Mouse (Mus musculus) hindbrain, embryonic 12.5 days (tissue): Measurements from ENCODE around the gene S100a2. TPM values are rescaled to one million over a fixed set of nuclear protein-coding genes. Genes with fewer than 3 reads are reported as not detected.

Source experiments
- ATAC-seq: fragments of 200-750 bp; cut with Nextera tagmentation; 2 replicates; pipeline ENCODE4 v1.8.0; 2017; ENCODE audit warnings: moderate TSS enrichment; ENCODE audit not compliant: low FRiP score
- H3K27ac ChIP-seq: fragments of 300-500 bp; sonication (generic); 2 replicates; pipeline ENCODE4 v1.5.1; 2016; ENCODE audit warnings: mild to moderate bottlenecking
- H3K27me3 ChIP-seq: fragments of 300-500 bp; sonication (generic); 2 replicates; pipeline ENCODE4 v1.6.1; 2016; ENCODE audit warnings: mild to moderate bottlenecking
- H3K36me3 ChIP-seq: fragments of 300-500 bp; sonication (generic); 2 replicates; pipeline ENCODE4 v1.6.1; 2016; ENCODE audit warnings: mild to moderate bottlenecking
- H3K4me1 ChIP-seq: fragments of 300-500 bp; sonication (generic); 2 replicates; pipeline ENCODE4 v1.6.1; 2016
- H3K4me2 ChIP-seq: fragments of 300-500 bp; sonication (generic); replicated peaks from 2 replicates; pipeline ENCODE4 v1.6.1; 2016; ENCODE audit warnings: mild to moderate bottlenecking
- H3K4me3 ChIP-seq: fragments of 300-500 bp; sonication (generic); 2 replicates; pipeline ENCODE4 v1.5.1; 2016; ENCODE audit warnings: mild to moderate bottlenecking
- H3K9ac ChIP-seq: fragments of 300-500 bp; sonication (generic); 2 replicates; pipeline ENCODE4 v1.6.1; 2016; ENCODE audit warnings: mild to moderate bottlenecking, moderate library complexity
- H3K9me3 ChIP-seq: fragments of 300-500 bp; sonication (generic); replicated peaks from 2 replicates; pipeline ENCODE4 v1.6.1; 2016; ENCODE audit warnings: mild to moderate bottlenecking
- WGBS: fragments of 180-500 bp; shearing (Covaris S2); methylation state at CpG from one replicate; pipeline ENCODE4 v1.1.7; 2016; 5-methylcytosine and 5-hydroxymethylcytosine counted together
- polyA plus RNA-seq: library from polyadenylated mRNA; unstranded; fragments of >200 nt; fragmentation: Nextera tagmentation; extraction: Ambion mirVana; gene quantifications from 2 replicates; pipeline ENCODE4 v1.2.1, GENCODE M21; 2016

Gene S100a2
- polyA plus RNA-seq, 1 experiment from 2014 or later = not detected

DNA sequence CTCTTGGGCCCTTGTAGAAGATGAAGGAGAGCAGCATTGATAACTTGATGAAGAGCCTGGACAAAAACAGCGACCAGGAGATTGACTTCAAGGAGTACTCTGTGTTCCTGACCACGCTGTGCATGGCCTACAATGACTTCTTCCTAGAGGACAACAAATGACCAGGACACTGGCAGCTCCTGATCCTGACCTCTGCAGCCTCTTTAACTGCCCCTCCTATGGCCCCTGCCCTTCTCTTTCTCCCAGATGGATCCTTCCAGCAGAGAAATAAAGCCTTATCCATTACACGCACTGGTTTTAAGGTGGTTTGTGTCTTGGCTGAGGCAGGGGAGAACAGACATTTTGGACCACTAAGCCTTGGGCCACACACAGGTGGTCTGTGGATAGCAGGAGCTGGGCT lies 21.4 kb downstream of the S100a2 start:
- Histone ChIP-seq H3K9me3 (no peaks in the 10 kb centered on the region), H3K4me2 (no peak overlapping the region), H3K36me3 (no peaks in the 10 kb centered on the region), H3K27ac (no peak overlapping the region), H3K4me3 (no peak overlapping the region), H3K27me3 (0 out of 2 replicates have a peak, but pooled peaks cover 9% of the 10 kb centered on the region), H3K9ac (no peak overlapping the region), H3K4me1 (peaks cover 7% of the 10 kb centered on the region)
- WGBS = 81% methylated on average over 3 of the region's 3 CpGs
- no peak for ATAC-seq

DNA sequence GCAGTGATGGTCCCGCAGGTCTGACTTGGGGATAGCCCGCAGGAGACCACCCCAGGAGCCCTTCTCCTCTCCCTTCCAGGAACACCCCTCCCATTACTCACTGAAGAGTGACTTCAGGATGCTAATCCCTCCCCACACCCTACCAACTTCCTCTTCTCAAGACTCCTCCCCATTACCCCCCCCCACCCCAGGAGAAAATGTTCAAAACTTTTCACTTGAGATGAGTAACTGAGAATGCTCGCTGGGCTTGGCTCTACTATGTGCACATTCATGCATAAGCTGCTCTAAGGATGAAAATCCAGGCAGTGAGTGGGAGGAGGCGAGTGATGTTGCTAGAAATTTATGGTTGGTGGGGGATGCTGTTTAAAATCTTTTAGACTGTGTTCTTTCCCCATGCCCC lies 22.0 kb downstream of the S100a2 start:
- WGBS = 61% methylated on average over 4 of the region's 4 CpGs
- H3K4me2 ChIP-seq = no peak overlapping the region
- H3K27ac ChIP-seq = no peak overlapping the region
- H3K4me1 ChIP-seq = peaks cover 7% of the 10 kb centered on the region
- no peak overlapping the region for H3K4me3 ChIP-seq
- H3K36me3 ChIP-seq = no peaks in the 10 kb centered on the region
- no peaks in the 10 kb centered on the region for H3K9me3 ChIP-seq
- no peak overlapping the region for H3K9ac ChIP-seq
- ATAC-seq = no peak
- 0 out of 2 replicates have a peak, but pooled peaks cover 9% of the 10 kb centered on the region for H3K27me3 ChIP-seq

DNA sequence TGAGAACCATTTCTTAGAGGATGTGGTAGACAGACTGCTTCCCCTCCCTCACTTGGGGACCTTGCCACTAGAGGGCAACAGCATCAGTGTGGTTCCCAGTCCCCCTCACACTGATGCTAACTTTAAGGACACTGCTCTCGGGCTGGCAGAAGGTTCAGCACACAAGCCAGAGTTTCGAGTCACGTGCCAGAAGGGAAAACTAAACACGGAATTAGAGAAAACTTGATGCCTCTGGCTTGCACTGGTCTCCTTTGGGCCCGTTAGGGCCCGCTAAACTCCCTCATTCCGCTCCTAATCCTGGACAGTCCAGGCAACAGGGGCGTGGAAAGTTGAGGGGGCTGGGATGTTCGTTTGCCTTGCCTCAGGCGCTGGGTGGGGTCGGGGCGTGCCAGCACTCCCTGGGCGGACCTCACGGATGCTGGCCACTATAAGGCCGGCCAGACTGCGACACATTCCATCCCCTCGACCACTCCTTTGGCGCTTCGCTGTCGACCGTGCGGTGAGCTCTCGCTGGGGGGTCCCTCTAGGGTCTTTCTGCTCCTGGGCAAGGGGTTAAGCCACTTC lies 22.8 kb downstream of the S100a2 start, which contains the start of gene S100a6:
Gene S100a6 (plus strand): TSS at position 155 of the 564 bp plus-strand sequence.
- Histone ChIP-seq H3K9ac (no peak within 1 kb of the TSS), H3K4me1 (peaks cover 7% of the 10 kb centered on the region), H3K27me3 (0 out of 2 replicates have a peak, but pooled peaks cover 9% of the 10 kb centered on the region), H3K4me3 (peak within 1 kb of the TSS; percentile 29), H3K9me3 (no peaks in the 10 kb centered on the region), H3K27ac (no peak within 1 kb of the TSS), H3K4me2 (peak within 1 kb of the TSS; percentile 66), H3K36me3 (no peaks in the 10 kb centered on the region)
- under 1% methylated on average over 23 of the region's 23 CpGs for WGBS
- peak; percentile 75 for ATAC-seq

DNA sequence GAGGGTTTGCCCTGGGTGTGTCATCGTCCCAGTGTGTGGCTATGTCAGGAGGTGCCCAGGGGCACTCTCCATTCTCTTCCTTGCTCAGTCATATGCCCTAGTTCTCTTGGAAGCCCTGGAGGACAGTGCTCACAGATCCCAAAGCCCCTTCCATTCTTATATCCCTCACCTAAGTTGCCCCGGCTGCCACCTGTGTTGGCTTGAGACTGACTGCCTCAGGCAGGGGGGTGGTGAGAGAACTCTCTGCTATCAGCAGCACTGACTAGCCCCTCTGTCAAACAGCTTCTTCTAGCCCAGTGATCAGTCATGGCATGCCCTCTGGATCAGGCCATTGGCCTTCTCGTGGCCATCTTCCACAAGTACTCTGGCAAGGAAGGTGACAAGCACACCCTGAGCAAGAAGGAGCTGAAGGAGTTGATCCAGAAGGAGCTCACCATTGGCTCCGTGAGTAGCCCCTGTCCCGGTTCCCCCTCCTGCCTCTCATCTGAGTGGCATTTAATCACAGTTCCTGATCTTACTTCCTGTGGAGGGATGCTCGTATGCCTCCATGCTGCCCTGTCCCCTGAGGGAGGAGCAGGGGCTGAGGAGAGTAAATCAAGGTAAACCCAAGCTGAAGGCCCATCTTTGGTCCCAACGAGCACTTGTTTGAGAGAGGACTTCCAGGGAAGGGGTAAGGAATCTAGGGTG lies 23.6 kb downstream of the S100a2 start:
- Histone ChIP-seq H3K27me3 (0 out of 2 replicates have a peak, but pooled peaks cover 9% of the 10 kb centered on the region), H3K4me1 (peaks cover 7% of the 10 kb centered on the region), H3K9ac (no peak overlapping the region), H3K36me3 (no peaks in the 10 kb centered on the region), H3K4me3 (peak overlapping the region; percentile 29; the same call in 1 of the 2 replicates), H3K27ac (no peak overlapping the region), H3K9me3 (no peaks in the 10 kb centered on the region), H3K4me2 (peak overlapping the region; percentile 66)
- WGBS = 75% methylated on average over 7 of the region's 7 CpGs
- ATAC-seq = no peak; the same call in 1 of the 2 replicates

DNA sequence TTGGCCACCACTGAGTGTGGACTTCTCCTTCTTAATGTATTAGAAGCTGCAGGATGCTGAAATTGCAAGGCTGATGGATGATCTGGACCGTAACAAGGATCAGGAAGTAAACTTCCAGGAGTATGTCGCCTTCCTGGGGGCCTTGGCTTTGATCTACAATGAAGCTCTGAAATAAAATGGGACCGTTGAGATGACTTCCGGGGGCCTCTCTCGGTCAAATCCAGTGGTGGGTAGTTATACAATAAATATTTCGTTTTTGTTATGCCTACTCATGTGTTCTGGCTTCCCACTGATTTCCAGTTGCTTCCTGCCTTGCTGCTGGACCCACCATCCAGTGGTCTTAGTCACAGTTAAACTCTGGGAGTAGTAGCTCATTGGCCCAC lies 24.1 kb downstream of the S100a2 start:
- no peaks in the 10 kb centered on the region for H3K36me3 ChIP-seq
- H3K9ac ChIP-seq = no peak overlapping the region
- no peak for ATAC-seq
- no peaks in the 10 kb centered on the region for H3K9me3 ChIP-seq
- no peak overlapping the region for H3K27ac ChIP-seq
- H3K4me3 ChIP-seq = no peak overlapping the region
- no peak overlapping the region for H3K4me2 ChIP-seq
- H3K4me1 ChIP-seq = peaks cover 7% of the 10 kb centered on the region
- 0 out of 2 replicates have a peak, but pooled peaks cover 9% of the 10 kb centered on the region for H3K27me3 ChIP-seq
- WGBS = 94% methylated on average over 6 of the region's 6 CpGs

DNA sequence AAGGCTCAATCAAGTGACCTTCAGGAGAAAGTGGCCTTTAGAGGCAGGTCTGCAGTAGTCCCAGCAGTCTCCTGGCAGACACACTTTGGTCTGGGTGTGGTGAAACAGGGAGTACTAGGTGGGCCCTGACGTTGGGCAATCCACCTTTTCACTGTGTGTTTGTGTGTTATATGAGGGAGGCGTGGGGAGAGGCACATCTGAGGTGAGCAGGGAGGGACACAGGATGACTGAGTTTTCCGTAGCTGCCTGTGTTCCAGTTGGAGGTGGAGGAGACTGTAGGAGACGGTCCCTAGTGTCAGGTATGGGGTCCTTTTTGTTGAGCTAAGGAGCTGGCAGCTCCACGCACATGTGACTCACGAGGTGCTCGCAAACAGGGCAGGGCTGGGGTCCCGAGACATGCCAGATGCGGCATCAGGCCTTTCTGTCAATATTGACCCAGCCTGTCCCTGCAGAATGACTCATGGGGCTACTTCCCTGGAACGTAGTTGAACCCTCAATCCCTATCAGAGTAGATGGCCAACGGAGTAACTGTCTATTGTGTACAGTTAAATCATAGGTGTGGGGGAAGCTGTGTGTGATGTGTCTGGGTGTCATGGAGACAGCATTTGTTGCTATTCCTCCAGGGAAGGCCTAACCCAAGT lies 24.7 kb downstream of the S100a2 start:
- no peak for ATAC-seq
- H3K4me1 ChIP-seq = peaks cover 7% of the 10 kb centered on the region
- no peak overlapping the region for H3K9ac ChIP-seq
- H3K4me2 ChIP-seq = no peak overlapping the region
- H3K9me3 ChIP-seq = no peaks in the 10 kb centered on the region
- H3K27me3 ChIP-seq = 0 out of 2 replicates have a peak, but pooled peaks cover 9% of the 10 kb centered on the region
- no peak overlapping the region for H3K27ac ChIP-seq
- no peak overlapping the region for H3K4me3 ChIP-seq
- H3K36me3 ChIP-seq = no peaks in the 10 kb centered on the region
- WGBS = 86% methylated on average over 11 of the region's 11 CpGs

DNA sequence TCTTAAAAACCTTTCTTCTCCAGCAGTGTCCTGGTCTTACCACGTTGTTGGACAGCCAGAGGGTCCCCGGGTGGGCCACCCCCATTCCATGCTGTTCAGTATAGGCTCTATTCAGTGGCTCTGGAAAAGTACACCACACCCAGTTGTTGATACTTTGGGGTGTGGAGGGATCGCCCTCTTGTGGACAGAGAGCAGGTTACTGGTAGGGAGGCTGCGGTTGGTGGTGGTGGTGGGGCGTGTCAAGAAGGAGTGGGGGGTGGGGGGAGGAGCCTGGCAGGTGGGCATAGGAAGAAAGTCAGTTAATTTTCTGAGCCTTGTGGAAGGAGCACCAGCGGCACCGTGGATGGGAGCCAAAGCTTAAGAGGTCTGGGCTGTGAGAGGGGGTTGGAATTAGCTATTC lies 25.4 kb downstream of the S100a2 start:
- Histone ChIP-seq H3K9ac (no peak overlapping the region), H3K27me3 (0 out of 2 replicates have a peak, but pooled peaks cover 9% of the 10 kb centered on the region), H3K27ac (no peak overlapping the region), H3K36me3 (no peaks in the 10 kb centered on the region), H3K4me2 (no peak overlapping the region), H3K4me1 (peaks cover 7% of the 10 kb centered on the region), H3K9me3 (no peaks in the 10 kb centered on the region), H3K4me3 (no peak overlapping the region)
- ATAC-seq = peak; percentile 36; the same call in 1 of the 2 replicates
- WGBS = 9% methylated on average over 7 of the region's 7 CpGs

DNA sequence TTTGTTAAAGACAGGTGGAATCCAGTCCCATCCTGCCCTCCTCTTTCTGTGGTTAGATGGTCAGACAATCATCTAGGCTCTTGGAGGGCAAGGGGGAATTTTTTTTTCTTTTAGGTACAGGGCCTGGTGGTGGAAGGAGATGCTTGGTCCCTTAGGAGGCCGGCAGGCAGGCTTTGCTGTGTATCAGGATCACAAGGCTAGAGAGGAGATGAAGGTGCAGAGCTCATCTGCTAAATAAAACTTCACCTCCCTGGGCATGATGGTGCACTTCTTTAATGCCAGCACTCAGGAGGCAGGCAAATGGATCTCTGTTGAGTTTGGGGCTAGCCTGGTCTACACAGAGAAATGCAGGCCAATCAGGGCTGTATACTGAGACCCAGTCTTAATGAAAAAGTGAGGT lies 25.9 kb downstream of the S100a2 start:
- no peaks in the 10 kb centered on the region for H3K36me3 ChIP-seq
- H3K4me3 ChIP-seq = no peak overlapping the region
- H3K27ac ChIP-seq = no peak overlapping the region
- no peak overlapping the region for H3K4me2 ChIP-seq
- peaks cover 7% of the 10 kb centered on the region for H3K4me1 ChIP-seq
- no peak overlapping the region for H3K9ac ChIP-seq
- WGBS = 67% methylated on average over 1 of the region's 1 CpGs
- no peaks in the 10 kb centered on the region for H3K9me3 ChIP-seq
- no peak for ATAC-seq
- H3K27me3 ChIP-seq = 0 out of 2 replicates have a peak, but pooled peaks cover 9% of the 10 kb centered on the region

DNA sequence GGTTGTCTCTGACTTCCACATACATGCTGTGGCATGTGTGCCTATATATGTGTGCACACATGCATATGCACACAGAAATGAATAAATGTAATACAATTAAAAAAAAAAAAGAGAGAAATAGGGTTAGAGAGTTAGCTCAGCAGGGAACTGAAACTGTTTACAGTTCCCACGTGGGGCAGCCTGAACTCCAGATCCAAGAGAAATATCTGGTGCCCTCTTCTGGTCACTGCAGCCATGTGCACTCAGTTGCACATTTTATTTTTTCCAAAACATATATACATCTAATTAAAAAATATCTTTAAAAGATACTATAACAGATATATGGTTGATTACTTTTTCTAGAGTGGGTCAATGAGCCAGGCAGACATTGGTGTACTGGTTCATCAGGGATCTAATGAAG lies 27.5 kb downstream of the S100a2 start:
- Histone ChIP-seq H3K9me3 (no peaks in the 10 kb centered on the region), H3K9ac (no peak overlapping the region), H3K27me3 (0 out of 2 replicates have a peak, but pooled peaks cover 9% of the 10 kb centered on the region), H3K36me3 (no peaks in the 10 kb centered on the region), H3K27ac (no peak overlapping the region), H3K4me2 (no peak overlapping the region), H3K4me3 (no peak overlapping the region), H3K4me1 (peaks cover 7% of the 10 kb centered on the region)
- no peak for ATAC-seq
- 14% methylated on average over 1 of the region's 1 CpGs for WGBS

DNA sequence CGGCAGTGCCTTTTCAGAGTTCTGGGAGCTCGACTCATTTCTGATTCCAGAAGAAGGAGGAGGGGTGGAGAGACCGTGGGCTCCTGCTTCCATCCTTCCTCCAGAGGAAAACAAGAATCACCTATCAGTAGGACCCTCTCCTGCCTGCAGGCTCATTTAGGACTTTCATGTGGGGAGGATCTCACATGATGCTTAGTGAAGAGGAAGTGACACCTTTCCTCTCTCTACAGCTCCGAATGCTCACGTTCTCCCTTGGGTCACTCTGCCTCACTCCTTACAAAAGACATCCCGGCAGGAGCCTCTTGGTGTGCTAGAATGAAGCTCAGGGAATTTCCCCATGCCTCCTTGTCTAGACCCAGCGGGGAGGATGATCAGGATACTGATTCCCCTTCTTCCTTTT lies 31.5 kb downstream of the S100a2 start:
- no peak overlapping the region for H3K4me3 ChIP-seq
- H3K9me3 ChIP-seq = no peaks in the 10 kb centered on the region
- H3K9ac ChIP-seq = no peak overlapping the region
- no peak overlapping the region for H3K4me2 ChIP-seq
- 60% methylated on average over 7 of the region's 7 CpGs for WGBS
- no peak for ATAC-seq
- H3K4me1 ChIP-seq = peaks cover 11% of the 10 kb centered on the region
- H3K27ac ChIP-seq = no peak overlapping the region
- no peaks in the 10 kb centered on the region for H3K36me3 ChIP-seq
- no peaks in the 10 kb centered on the region for H3K27me3 ChIP-seq

DNA sequence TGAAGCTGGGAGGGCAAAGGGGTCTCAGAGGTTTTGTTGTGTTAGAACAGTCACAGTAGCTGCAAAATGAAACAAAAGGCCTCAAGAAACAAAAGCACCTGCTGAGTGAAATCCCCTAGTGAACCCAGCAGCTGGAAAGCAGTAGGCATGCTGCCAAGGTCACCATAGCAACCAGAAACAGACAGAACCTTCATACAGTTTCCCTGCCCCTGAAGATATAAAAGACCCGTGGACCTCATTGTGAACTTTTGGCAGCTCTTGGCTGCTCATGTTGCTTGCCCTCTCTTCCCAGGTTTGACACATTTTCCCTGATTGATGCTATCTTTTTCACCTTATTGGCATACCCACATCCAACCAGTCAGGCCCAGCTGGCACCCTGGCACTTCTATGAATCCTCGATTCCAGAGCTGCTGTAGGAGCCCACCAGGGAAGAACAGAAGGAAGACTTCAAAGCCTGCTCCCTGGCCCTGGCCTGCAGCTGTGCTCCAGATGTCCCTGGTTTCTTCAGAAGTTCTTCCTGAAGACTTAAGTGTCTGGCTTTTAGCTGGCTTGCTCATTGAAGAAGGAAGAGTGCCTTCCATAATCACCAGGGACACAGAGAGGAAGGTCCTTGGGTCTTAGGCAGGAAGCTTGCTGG lies 33.5 kb downstream of the S100a2 start:
- Histone ChIP-seq H3K27me3 (no peaks in the 10 kb centered on the region), H3K4me3 (no peak overlapping the region), H3K4me2 (no peak overlapping the region), H3K4me1 (peaks cover 11% of the 10 kb centered on the region), H3K9ac (no peak overlapping the region), H3K27ac (peak overlapping the region; percentile 5; the same call in 1 of the 2 replicates), H3K9me3 (no peaks in the 10 kb centered on the region), H3K36me3 (no peaks in the 10 kb centered on the region)
- ATAC-seq = peak; percentile 65
- WGBS = 5% methylated on average over 2 of the region's 2 CpGs

DNA sequence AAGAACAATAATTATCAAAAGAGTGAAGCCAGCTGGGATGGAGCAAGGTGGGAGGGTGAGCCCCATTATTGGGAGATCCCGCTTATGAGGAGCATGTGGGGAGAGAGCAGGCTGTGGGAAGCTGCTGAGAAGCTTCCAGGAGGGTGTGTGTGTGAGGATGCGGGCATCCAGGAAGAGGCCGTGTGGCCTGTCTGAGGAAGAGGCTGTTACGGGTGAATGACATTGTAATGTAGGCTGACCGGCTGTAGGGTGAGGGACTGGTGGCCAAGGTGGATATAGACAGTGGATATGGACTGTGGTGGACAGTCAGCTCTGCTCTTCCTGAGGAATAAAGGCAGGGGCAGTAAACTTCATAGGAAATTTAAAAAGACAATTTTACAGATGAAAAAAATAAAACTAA lies 35.4 kb downstream of the S100a2 start:
- Histone ChIP-seq H3K4me3 (no peak overlapping the region), H3K36me3 (no peaks in the 10 kb centered on the region), H3K9ac (no peak overlapping the region), H3K27ac (no peak overlapping the region), H3K9me3 (no peaks in the 10 kb centered on the region), H3K4me2 (no peak overlapping the region), H3K4me1 (peaks cover 11% of the 10 kb centered on the region), H3K27me3 (no peaks in the 10 kb centered on the region)
- WGBS = 71% methylated on average over 5 of the region's 5 CpGs
- no peak for ATAC-seq
